Comparison of ENCODE assay signal across 19 mouse cellular contexts in the genomic region with DNA sequence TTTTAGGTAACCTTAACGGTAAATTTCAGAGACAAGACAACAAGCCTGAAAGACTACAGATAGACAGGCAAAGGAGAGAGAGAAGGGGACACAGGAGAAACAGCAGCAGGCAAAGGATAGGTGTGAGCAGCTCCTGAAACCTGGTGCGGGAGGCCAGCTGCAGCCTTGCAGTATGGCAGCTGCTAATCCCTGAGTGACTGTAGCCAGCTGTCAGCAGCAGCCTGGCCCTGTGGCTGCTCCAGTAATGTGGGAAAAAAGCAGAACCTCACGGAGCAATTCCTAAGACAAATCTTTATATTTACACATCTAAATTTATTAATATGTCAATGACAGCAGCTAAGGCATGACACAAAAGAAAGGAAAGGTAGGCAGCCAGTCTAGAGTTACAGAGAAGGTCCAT. TPM values are rescaled to one million over a fixed set of nuclear protein-coding genes. Genes with fewer than 3 reads are reported as not detected.
"Had no signal": no experiment of that assay in that cellular context is flagged by ENCODE, and none has a peak within 500 bp of the region (broad histone marks: within the 10 kb centered on the region; RNA-seq: fewer than 3 reads in every experiment).

No protein-coding gene starts in this region.

- H3K4me2 ChIP-seq: limb, embryonic 12.5 days; liver, embryonic 13.5 days; midbrain, embryonic 13.5 days had no signal

- H3K4me3 ChIP-seq: layer of hippocampus, adult 2 months; limb, embryonic 12.5 days; liver, embryonic 13.5 days; megakaryocyte, embryonic 14.5 days; midbrain, embryonic 10.5 days; midbrain, embryonic 13.5 days had no signal

- H3K9ac ChIP-seq: limb, embryonic 12.5 days; liver, embryonic 13.5 days; midbrain, embryonic 13.5 days had no signal

- H3K27ac ChIP-seq: kidney, postnatal 0 days; layer of hippocampus, adult 2 months; limb, embryonic 12.5 days; liver, embryonic 13.5 days; midbrain, embryonic 10.5 days; midbrain, embryonic 13.5 days had no signal

- ATAC-seq: intestine, postnatal 0 days; lung, postnatal 0 days; midbrain, embryonic 13.5 days had no signal

- H3K4me1 ChIP-seq: limb, embryonic 12.5 days; liver, embryonic 13.5 days; megakaryocyte, embryonic 14.5 days; midbrain, embryonic 10.5 days; midbrain, embryonic 13.5 days had no signal

- H3K9me3 ChIP-seq: limb, embryonic 12.5 days; liver, embryonic 13.5 days; megakaryocyte, embryonic 14.5 days; midbrain, embryonic 10.5 days; midbrain, embryonic 13.5 days had no signal

- H3K27me3 ChIP-seq: liver, embryonic 13.5 days had no signal

- DNase-seq: kidney, adult 2 months; kidney, postnatal 25 days; layer of hippocampus, adult 9-11 months; liver, embryonic 13.5 days; lung, adult 2 months; right cerebral cortex, postnatal 25 days; spleen, adult 18-20 months; thymus, adult 2 months; thymus, postnatal 14 days; thymus, postnatal 4 days had no signal

- H3K36me3 ChIP-seq: limb, embryonic 12.5 days; liver, embryonic 13.5 days; midbrain, embryonic 10.5 days; midbrain, embryonic 13.5 days had no signal

RNA-seq across cellular contexts. Expression of a gene that starts 29.5 kb away (rescaled TPM):
- total RNA-seq: liver, adult 2 months had no signal
- polyA plus RNA-seq: liver, adult 2 months had no signal
